Mouse (Mus musculus) hindbrain, embryonic 16.5 days (tissue): ENCODE measurements around the gene Layn. TPM values are rescaled to one million over a fixed set of nuclear protein-coding genes. Genes with fewer than 3 reads are reported as not detected.

Source experiments
- ATAC-seq: fragments of 200-750 bp; cut with Nextera tagmentation; 2 replicates; pipeline ENCODE4 v1.8.0; 2017; ENCODE audit warnings: moderate TSS enrichment, moderate library complexity
- H3K27ac ChIP-seq: fragments of 300-500 bp; sonication (generic); 2 replicates; pipeline ENCODE4 v1.5.1; 2014; ENCODE audit warnings: low read depth, mild to moderate bottlenecking, control low read depth, low read length, moderate library complexity
- H3K27me3 ChIP-seq: fragments of 300-500 bp; sonication (generic); replicated peaks from 2 replicates; pipeline ENCODE4 v1.6.1; 2014; ENCODE audit warnings: low read length; ENCODE audit not compliant: control insufficient read depth, insufficient read depth
- H3K36me3 ChIP-seq: fragments of 300-500 bp; sonication (generic); 2 replicates; pipeline ENCODE4 v1.6.1; 2014; ENCODE audit warnings: mild to moderate bottlenecking, low read length, moderate library complexity, mixed read lengths; ENCODE audit not compliant: control insufficient read depth, insufficient read depth
- H3K4me1 ChIP-seq: fragments of 300-500 bp; sonication (generic); 2 replicates; pipeline ENCODE4 v1.6.1; 2014; ENCODE audit warnings: low read depth, low read length; ENCODE audit not compliant: control insufficient read depth, insufficient read depth
- H3K4me2 ChIP-seq: fragments of 300-500 bp; sonication (generic); 2 replicates; pipeline ENCODE4 v1.6.1; 2014; ENCODE audit warnings: mild to moderate bottlenecking, low read length, control low read depth, moderate library complexity
- H3K4me3 ChIP-seq: fragments of 300-500 bp; sonication (generic); 2 replicates; pipeline ENCODE4 v1.5.1; 2014; ENCODE audit warnings: mild to moderate bottlenecking, low read length, control low read depth, moderate library complexity
- H3K9ac ChIP-seq: fragments of 300-500 bp; sonication (generic); 2 replicates; pipeline ENCODE4 v1.6.1; 2014; ENCODE audit warnings: low read depth, mild to moderate bottlenecking, control low read depth, low read length, moderate library complexity
- H3K9me3 ChIP-seq: fragments of 300-500 bp; sonication (generic); 2 replicates; pipeline ENCODE4 v1.6.1; 2014; ENCODE audit warnings: mild to moderate bottlenecking, low read length, moderate library complexity; ENCODE audit not compliant: control insufficient read depth
- WGBS: fragments of 180-500 bp; shearing (Covaris S2); extraction: QIAGEN DNeasy Blood & Tissue Kit; methylation state at CpG from one replicate; pipeline ENCODE4 v1.1.7; 2014; 5-methylcytosine and 5-hydroxymethylcytosine counted together
- polyA plus RNA-seq: library from polyadenylated mRNA; unstranded; fragments of >200 nt; fragmentation: Nextera tagmentation; extraction: Ambion mirVana; gene quantifications from 2 replicates; pipeline ENCODE4 v1.2.1, GENCODE M21; 2015

Gene Layn
- polyA plus RNA-seq, 1 experiment from 2014 or later, result 2.5 TPM

GRCm38 (mm10) chr9:51081614-51082013 lies 4.7 kb upstream of the Layn start:
- Histone ChIP-seq H3K9me3 (no peaks in the 10 kb centered on the region), H3K27ac (no peak overlapping the region), H3K27me3 (peaks cover 2% of the 10 kb centered on the region), H3K9ac (no peak overlapping the region), H3K4me1 (peaks cover 4% of the 10 kb centered on the region), H3K4me3 (no peak overlapping the region), H3K36me3 (no peaks in the 10 kb centered on the region), H3K4me2 (no peak overlapping the region)
- WGBS, result 88% methylated on average over 5 of the region's 5 CpGs
- ATAC-seq, result no peak

GRCm38 (mm10) chr9:51076300-51076978 lies 455 bp downstream of the Layn start:
- Histone ChIP-seq H3K36me3 (no peaks in the 10 kb centered on the region), H3K4me1 (peaks cover 11% of the 10 kb centered on the region), H3K9ac (peak overlapping the region; percentile 57), H3K27me3 (peaks cover 2% of the 10 kb centered on the region), H3K4me2 (peak overlapping the region; percentile 71), H3K4me3 (peak overlapping the region; percentile 43), H3K27ac (no peak overlapping the region), H3K9me3 (no peaks in the 10 kb centered on the region)
- WGBS, result under 1% methylated on average over 17 of the region's 17 CpGs
- ATAC-seq, result no peak

- no peak overlapping the region for H3K27ac ChIP-seq
- peak overlapping the region; percentile 71 for H3K4me2 ChIP-seq
- H3K36me3 ChIP-seq, result no peaks in the 10 kb centered on the region
- WGBS, result 23% methylated on average over 3 of the region's 3 CpGs
- H3K4me3 ChIP-seq, result peak overlapping the region; percentile 43
- no peak for ATAC-seq
- peaks cover 11% of the 10 kb centered on the region for H3K4me1 ChIP-seq
- no peak overlapping the region for H3K9ac ChIP-seq
- peaks cover 2% of the 10 kb centered on the region for H3K27me3 ChIP-seq
- H3K9me3 ChIP-seq, result no peaks in the 10 kb centered on the region
Observed at GRCm38 (mm10) chr9:51075780-51076179, 1.1 kb downstream of the Layn start.

GRCm38 (mm10) chr9:51070801-51071200 lies 6.1 kb downstream of the Layn start:
- H3K9me3 ChIP-seq, result no peaks in the 10 kb centered on the region
- H3K9ac ChIP-seq, result no peak overlapping the region
- peaks cover 2% of the 10 kb centered on the region; the same call in 1 of the 2 replicates for H3K4me1 ChIP-seq
- no peak for ATAC-seq
- H3K27me3 ChIP-seq, result no peaks in the 10 kb centered on the region
- H3K4me3 ChIP-seq, result no peak overlapping the region
- 89% methylated on average over 4 of the region's 4 CpGs for WGBS
- no peak overlapping the region for H3K4me2 ChIP-seq
- no peaks in the 10 kb centered on the region for H3K36me3 ChIP-seq
- no peak overlapping the region for H3K27ac ChIP-seq

GRCm38 (mm10) chr9:51068202-51068601 lies 8.7 kb downstream of the Layn start:
- no peaks in the 10 kb centered on the region for H3K9me3 ChIP-seq
- H3K9ac ChIP-seq, result no peak overlapping the region
- H3K4me1 ChIP-seq, result no peaks in the 10 kb centered on the region
- no peaks in the 10 kb centered on the region for H3K36me3 ChIP-seq
- no peak overlapping the region for H3K4me2 ChIP-seq
- H3K27me3 ChIP-seq, result no peaks in the 10 kb centered on the region
- H3K27ac ChIP-seq, result no peak overlapping the region
- ATAC-seq, result no peak
- H3K4me3 ChIP-seq, result no peak overlapping the region
- 58% methylated on average over 3 of the region's 3 CpGs for WGBS

GRCm38 (mm10) chr9:51060601-51061000 lies 16.3 kb downstream of the Layn start, which contains the start of gene Btg4:
Btg4 (plus strand) TSS chr9:51060901.
- no peak within 1 kb of the TSS for H3K4me2 ChIP-seq
- H3K27ac ChIP-seq, result no peak within 1 kb of the TSS
- H3K27me3 ChIP-seq, result no peaks in the 10 kb centered on the region
- H3K4me3 ChIP-seq, result no peak within 1 kb of the TSS
- no peak for ATAC-seq
- no peaks in the 10 kb centered on the region for H3K36me3 ChIP-seq
- no peaks in the 10 kb centered on the region for H3K4me1 ChIP-seq
- no peaks in the 10 kb centered on the region for H3K9me3 ChIP-seq
- no peak within 1 kb of the TSS for H3K9ac ChIP-seq
- 82% methylated on average over 2 of the region's 2 CpGs for WGBS

GRCm38 (mm10) chr9:51058951-51059521 lies 17.9 kb downstream of the Layn start:
- 69% methylated on average over 4 of the region's 4 CpGs for WGBS
- H3K36me3 ChIP-seq, result no peaks in the 10 kb centered on the region
- H3K4me2 ChIP-seq, result no peak overlapping the region

GRCm38 (mm10) chr9:51056360-51057324 lies 20.3 kb downstream of the Layn start:
- no peak overlapping the region for H3K27ac ChIP-seq
- no peak overlapping the region for H3K4me2 ChIP-seq
- H3K27me3 ChIP-seq, result no peaks in the 10 kb centered on the region
- no peaks in the 10 kb centered on the region for H3K36me3 ChIP-seq
- no peak for ATAC-seq
- no peaks in the 10 kb centered on the region for H3K4me1 ChIP-seq
- H3K4me3 ChIP-seq, result no peak overlapping the region
- WGBS, result 81% methylated on average over 3 of the region's 3 CpGs
- no peak overlapping the region for H3K9ac ChIP-seq
- no peaks in the 10 kb centered on the region for H3K9me3 ChIP-seq

More at GRCm38 (mm10) chr9:51058951-51059521, 17.9 kb downstream of the Layn start:
- H3K4me3 ChIP-seq, result no peak overlapping the region
- no peak overlapping the region for H3K27ac ChIP-seq
- no peak overlapping the region for H3K9ac ChIP-seq
- no peak for ATAC-seq
- H3K9me3 ChIP-seq, result no peaks in the 10 kb centered on the region
- no peaks in the 10 kb centered on the region for H3K27me3 ChIP-seq
- no peaks in the 10 kb centered on the region for H3K4me1 ChIP-seq

- no peak for ATAC-seq
- Histone ChIP-seq H3K27me3 (no peaks in the 10 kb centered on the region), H3K4me1 (no peaks in the 10 kb centered on the region), H3K9ac (no peak overlapping the region), H3K27ac (no peak overlapping the region), H3K9me3 (no peaks in the 10 kb centered on the region), H3K36me3 (no peaks in the 10 kb centered on the region), H3K4me2 (no peak overlapping the region), H3K4me3 (no peak overlapping the region)
- 79% methylated on average over 3 of the region's 3 CpGs for WGBS
Observed at GRCm38 (mm10) chr9:51052180-51052579, 24.7 kb downstream of the Layn start.
